Mouse (Mus musculus) midbrain, embryonic 16.5 days (tissue): ENCODE data around the gene Lyl1. TPM values are rescaled to one million over a fixed set of nuclear protein-coding genes. Genes with fewer than 3 reads are reported as not detected.

Experiments used
- ATAC-seq: fragments of 200-750 bp; cut with Nextera tagmentation; 2 replicates; pipeline ENCODE4 v1.8.0; 2017; ENCODE audit warnings: moderate TSS enrichment
- H3K27ac ChIP-seq: fragments of 300-500 bp; sonication (generic); 2 replicates; pipeline ENCODE4 v1.5.1; 2014; ENCODE audit warnings: mild to moderate bottlenecking, low read length, mixed read lengths
- H3K27me3 ChIP-seq: fragments of 300-500 bp; sonication (generic); 2 replicates; pipeline ENCODE4 v1.6.1; 2014; ENCODE audit warnings: low read depth, low read length, mixed read lengths; ENCODE audit not compliant: control insufficient read depth, insufficient read depth
- H3K36me3 ChIP-seq: fragments of 300-500 bp; sonication (generic); 2 replicates; pipeline ENCODE4 v1.6.1; 2014; ENCODE audit warnings: mild to moderate bottlenecking, low read length, moderate library complexity, mixed read lengths; ENCODE audit not compliant: control insufficient read depth, insufficient read depth
- H3K4me1 ChIP-seq: fragments of 300-500 bp; sonication (generic); 2 replicates; pipeline ENCODE4 v1.6.1; 2014; ENCODE audit warnings: mild to moderate bottlenecking, low read length, mixed read lengths; ENCODE audit not compliant: control insufficient read depth, insufficient read depth
- H3K4me2 ChIP-seq: fragments of 300-500 bp; sonication (generic); 2 replicates; pipeline ENCODE4 v1.6.1; 2014; ENCODE audit warnings: mild to moderate bottlenecking, low read length, mixed read lengths
- H3K4me3 ChIP-seq: fragments of 300-500 bp; sonication (generic); 2 replicates; pipeline ENCODE4 v1.5.1; 2014; ENCODE audit warnings: low read depth, mild to moderate bottlenecking, low read length, moderate library complexity, mixed read lengths
- H3K9ac ChIP-seq: fragments of 300-500 bp; sonication (generic); 2 replicates; pipeline ENCODE4 v1.6.1; 2014; ENCODE audit warnings: low read depth, low read length, mixed read lengths
- H3K9me3 ChIP-seq: fragments of 300-500 bp; sonication (generic); replicated peaks from 2 replicates; pipeline ENCODE4 v1.6.1; 2014; ENCODE audit warnings: mild to moderate bottlenecking, low read length, mixed read lengths; ENCODE audit not compliant: control insufficient read depth, poor library complexity, severe bottlenecking
- WGBS: fragments of 180-500 bp; shearing (Covaris S2); extraction: QIAGEN DNeasy Blood & Tissue Kit; methylation state at CpG from one replicate; pipeline ENCODE4 v1.1.7; 2014; 5-methylcytosine and 5-hydroxymethylcytosine counted together
- polyA plus RNA-seq: library from polyadenylated mRNA; unstranded; fragments of >200 nt; fragmentation: Nextera tagmentation; extraction: Ambion mirVana; gene quantifications from 2 replicates; pipeline ENCODE4 v1.2.1, GENCODE M21; 2015

The Lyl1 gene
- polyA plus RNA-seq, 1 experiment from 2014 or later, result 3.1 TPM

DNA sequence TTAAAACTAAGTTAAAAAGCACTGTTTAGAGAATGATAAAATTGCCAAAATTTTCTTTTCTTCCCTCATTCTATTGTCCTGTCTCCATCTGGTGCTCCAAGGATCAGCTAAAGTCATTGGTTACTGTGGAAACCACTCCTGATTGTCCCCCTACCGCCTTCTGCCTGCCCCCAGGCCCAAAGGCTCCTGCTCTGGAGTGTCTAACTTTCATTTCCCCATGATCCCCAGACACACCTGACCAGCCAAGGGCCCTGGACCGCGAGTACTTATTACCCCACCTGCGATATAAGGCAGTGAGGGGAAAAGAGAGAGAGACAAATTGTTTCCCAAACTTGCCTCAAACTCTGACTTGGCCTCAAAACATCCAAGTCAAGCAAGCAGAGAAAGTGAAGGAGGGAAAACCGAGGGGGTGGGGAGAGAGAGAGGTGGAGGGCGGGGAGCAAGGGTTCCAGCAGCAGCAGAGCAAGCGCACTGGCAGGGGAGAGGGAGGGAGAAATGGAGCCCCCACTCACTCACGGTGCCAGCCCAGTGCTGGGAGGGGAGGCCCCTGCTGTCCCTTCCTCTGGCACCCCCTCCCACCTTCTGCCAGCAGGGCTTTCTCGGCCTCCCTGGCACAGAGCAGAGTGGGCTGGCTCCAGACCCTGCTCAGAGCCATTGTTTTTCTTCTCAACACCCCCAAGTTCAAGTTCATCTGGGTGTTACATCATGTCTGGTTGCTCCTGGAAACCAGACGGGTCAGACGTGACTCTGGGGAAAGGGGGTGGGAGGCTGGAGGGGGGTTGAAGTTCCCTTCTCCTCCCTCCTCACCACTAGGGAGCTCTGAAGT lies 10.9 kb downstream of the Lyl1 start:
- Histone ChIP-seq H3K9me3 (no peaks in the 10 kb centered on the region), H3K4me3 (no peak overlapping the region), H3K9ac (no peak overlapping the region), H3K4me1 (peaks cover 29% of the 10 kb centered on the region), H3K4me2 (no peak overlapping the region), H3K36me3 (no peaks in the 10 kb centered on the region), H3K27ac (peak overlapping the region; percentile 66), H3K27me3 (peaks cover 7% of the 10 kb centered on the region)
- peak; percentile 71 for ATAC-seq
- 17% methylated on average over 11 of the region's 11 CpGs for WGBS

DNA sequence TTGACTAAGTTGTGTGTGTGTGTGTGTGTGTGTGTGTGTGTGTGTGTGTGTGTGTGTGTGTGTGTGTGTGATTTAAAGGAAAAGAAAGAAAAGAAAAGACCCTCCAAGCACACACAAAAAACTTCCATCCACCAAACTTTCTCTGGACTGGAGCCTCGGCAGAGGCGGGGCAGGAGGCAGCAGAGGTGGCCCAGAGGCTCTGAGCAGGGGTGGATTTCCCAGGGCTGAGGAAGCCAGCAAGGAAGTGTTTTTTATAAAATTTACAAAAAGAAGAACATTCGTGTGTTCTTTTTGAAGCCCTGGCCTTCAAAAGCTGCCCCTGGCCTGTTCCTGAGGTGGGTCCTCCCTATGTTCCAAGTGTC lies 11.5 kb downstream of the Lyl1 start:
- Histone ChIP-seq H3K9me3 (no peaks in the 10 kb centered on the region), H3K4me3 (no peak overlapping the region), H3K27ac (peak overlapping the region; percentile 54), H3K9ac (no peak overlapping the region), H3K36me3 (no peaks in the 10 kb centered on the region), H3K27me3 (peaks cover 2% of the 10 kb centered on the region; the same call in 1 of the 2 replicates), H3K4me1 (peaks cover 24% of the 10 kb centered on the region), H3K4me2 (no peak overlapping the region)
- ATAC-seq, result no peak
- WGBS, result 15% methylated on average over 3 of the region's 3 CpGs

DNA sequence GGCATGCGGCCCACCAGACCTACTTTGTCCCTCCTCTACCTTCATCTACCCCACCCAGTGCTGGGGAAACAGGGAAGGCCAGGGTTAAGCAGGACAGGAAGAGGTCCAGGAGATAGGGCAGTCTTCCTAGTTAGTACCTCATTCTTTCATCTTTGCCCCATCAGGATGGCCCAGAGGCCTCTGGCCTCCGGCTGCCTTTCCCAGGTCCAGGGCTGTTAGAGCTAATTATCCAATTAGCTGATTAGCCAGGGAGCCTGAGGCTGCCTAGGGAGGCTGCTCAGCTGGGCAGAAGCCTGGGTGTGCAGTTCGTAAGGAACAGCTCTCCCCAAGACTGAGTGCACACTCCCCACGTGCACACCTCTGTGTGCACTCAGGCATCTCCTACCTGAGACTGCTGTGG lies 12.1 kb downstream of the Lyl1 start:
- WGBS, result 40% methylated on average over 4 of the region's 4 CpGs
- Histone ChIP-seq H3K36me3 (no peaks in the 10 kb centered on the region), H3K27me3 (peaks cover 2% of the 10 kb centered on the region; the same call in 1 of the 2 replicates), H3K9ac (peak overlapping the region; percentile 18; the same call in 1 of the 2 replicates), H3K4me3 (no peak overlapping the region), H3K4me1 (peaks cover 20% of the 10 kb centered on the region), H3K4me2 (no peak overlapping the region), H3K27ac (peak overlapping the region; percentile 54), H3K9me3 (no peaks in the 10 kb centered on the region)
- no peak for ATAC-seq

DNA sequence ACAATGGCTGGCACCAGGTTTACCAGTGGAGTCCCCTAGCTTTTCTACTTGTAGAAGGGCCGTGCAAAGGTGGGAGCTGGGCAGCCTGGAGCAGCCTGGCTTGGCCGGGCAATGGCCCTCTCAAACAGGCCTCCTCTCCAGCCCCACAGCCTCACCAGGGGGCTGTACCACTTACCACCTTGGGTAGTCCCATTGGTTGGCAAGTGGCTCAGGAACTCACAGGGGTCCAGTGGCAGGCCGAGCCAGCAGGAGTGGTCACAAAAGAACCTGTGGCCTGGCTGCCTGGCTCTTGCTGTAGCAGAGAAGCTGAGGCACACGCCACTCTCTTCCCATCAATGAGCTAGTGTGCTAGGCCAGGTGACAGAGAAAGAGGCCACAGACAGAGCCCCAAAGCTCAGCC lies 12.9 kb downstream of the Lyl1 start:
- no peak for ATAC-seq
- 57% methylated on average over 4 of the region's 4 CpGs for WGBS
- no peak overlapping the region for H3K4me2 ChIP-seq
- H3K36me3 ChIP-seq, result no peaks in the 10 kb centered on the region
- H3K4me3 ChIP-seq, result no peak overlapping the region
- H3K27ac ChIP-seq, result peak overlapping the region; percentile 54
- peaks cover 20% of the 10 kb centered on the region for H3K4me1 ChIP-seq
- H3K27me3 ChIP-seq, result peaks cover 2% of the 10 kb centered on the region; the same call in 1 of the 2 replicates
- no peaks in the 10 kb centered on the region for H3K9me3 ChIP-seq
- H3K9ac ChIP-seq, result no peak overlapping the region; the same call in 1 of the 2 replicates

DNA sequence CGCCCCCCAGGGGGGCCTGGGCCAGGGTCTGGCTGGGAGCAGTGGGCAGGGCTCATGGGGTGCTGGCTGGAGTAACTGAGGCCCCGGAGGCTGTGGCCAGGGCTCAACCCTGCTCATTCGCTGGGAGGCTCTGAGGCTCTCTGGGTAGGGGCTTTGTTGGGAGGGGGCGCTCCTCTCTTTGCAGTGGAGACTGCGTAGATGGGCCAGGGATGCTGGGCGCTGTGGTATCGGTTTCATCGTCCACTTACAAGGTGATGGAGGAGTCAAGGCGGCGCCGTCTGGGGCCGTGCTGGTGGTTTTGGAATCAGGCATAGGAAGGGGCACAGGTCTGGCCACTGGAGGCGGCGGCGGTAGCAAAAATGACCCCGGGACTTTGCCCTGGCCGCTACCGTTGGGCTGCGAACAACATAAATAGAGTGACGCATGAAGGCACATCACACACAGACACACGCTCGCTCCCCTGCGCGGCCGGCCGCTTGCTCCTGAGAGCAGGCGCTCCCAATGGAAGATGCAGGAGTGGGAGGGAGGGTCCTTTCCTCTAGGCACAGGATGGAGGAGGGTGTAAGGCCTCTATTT lies 14.7 kb downstream of the Lyl1 start:
- peaks cover 15% of the 10 kb centered on the region; the same call in 1 of the 2 replicates for H3K4me1 ChIP-seq
- H3K4me2 ChIP-seq, result peak overlapping the region; percentile 43
- WGBS, result 5% methylated on average over 27 of the region's 27 CpGs
- H3K9ac ChIP-seq, result peak overlapping the region; percentile 48; the same call in 1 of the 2 replicates
- peaks cover 2% of the 10 kb centered on the region; the same call in 1 of the 2 replicates for H3K27me3 ChIP-seq
- H3K4me3 ChIP-seq, result no peak overlapping the region
- no peak overlapping the region for H3K27ac ChIP-seq
- no peak for ATAC-seq
- H3K9me3 ChIP-seq, result no peaks in the 10 kb centered on the region
- no peaks in the 10 kb centered on the region for H3K36me3 ChIP-seq

DNA sequence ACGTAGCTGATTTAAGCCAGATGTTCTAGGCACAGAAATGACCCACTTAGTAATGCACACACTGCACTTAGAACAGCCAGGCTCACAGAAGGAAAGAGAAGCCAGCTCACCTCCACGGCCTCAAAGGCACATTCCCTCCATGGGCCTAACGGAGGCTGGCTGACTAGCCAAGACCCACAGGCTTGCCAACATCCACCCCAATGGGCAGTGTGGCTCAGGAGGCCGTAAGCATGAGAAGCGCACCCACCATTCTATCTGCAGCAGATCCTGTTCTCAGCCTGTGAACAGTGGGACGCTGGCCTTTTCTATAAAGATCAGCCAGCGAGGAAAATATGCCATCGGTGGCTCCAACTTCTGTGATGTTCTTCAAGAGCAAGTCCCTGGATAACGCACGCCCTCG lies 15.5 kb downstream of the Lyl1 start:
- no peak for ATAC-seq
- H3K4me2 ChIP-seq, result no peak overlapping the region
- H3K4me3 ChIP-seq, result no peak overlapping the region
- 83% methylated on average over 11 of the region's 11 CpGs for WGBS
- H3K27ac ChIP-seq, result no peak overlapping the region
- H3K9me3 ChIP-seq, result no peaks in the 10 kb centered on the region
- H3K36me3 ChIP-seq, result no peaks in the 10 kb centered on the region
- peaks cover 15% of the 10 kb centered on the region; the same call in 1 of the 2 replicates for H3K4me1 ChIP-seq
- H3K27me3 ChIP-seq, result peaks cover 2% of the 10 kb centered on the region; the same call in 1 of the 2 replicates
- H3K9ac ChIP-seq, result no peak overlapping the region

DNA sequence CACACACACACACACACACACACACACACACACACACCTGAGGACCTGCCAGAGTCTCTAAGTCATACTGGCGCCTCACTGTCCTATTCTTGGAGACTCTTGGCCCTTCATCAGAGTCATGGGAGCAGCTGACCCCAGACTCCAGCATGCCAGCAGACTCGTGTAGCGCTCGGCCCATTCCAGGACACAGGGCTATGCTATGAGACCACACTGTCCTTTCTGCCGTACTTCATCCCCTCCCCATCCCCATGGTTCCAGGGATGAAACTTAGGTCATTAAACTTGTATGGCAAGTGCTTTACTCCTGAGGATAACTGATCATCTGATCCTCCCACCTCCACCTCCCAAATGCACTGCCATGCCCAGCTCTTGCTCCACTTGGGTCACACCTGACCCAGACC lies 17.2 kb downstream of the Lyl1 start:
- peaks cover 2% of the 10 kb centered on the region; the same call in 1 of the 2 replicates for H3K27me3 ChIP-seq
- no peak for ATAC-seq
- no peak overlapping the region for H3K9ac ChIP-seq
- H3K9me3 ChIP-seq, result no peaks in the 10 kb centered on the region
- no peaks in the 10 kb centered on the region for H3K36me3 ChIP-seq
- 90% methylated on average over 5 of the region's 5 CpGs for WGBS
- no peak overlapping the region for H3K4me2 ChIP-seq
- H3K4me3 ChIP-seq, result no peak overlapping the region
- peaks cover 19% of the 10 kb centered on the region for H3K4me1 ChIP-seq
- H3K27ac ChIP-seq, result no peak overlapping the region

DNA sequence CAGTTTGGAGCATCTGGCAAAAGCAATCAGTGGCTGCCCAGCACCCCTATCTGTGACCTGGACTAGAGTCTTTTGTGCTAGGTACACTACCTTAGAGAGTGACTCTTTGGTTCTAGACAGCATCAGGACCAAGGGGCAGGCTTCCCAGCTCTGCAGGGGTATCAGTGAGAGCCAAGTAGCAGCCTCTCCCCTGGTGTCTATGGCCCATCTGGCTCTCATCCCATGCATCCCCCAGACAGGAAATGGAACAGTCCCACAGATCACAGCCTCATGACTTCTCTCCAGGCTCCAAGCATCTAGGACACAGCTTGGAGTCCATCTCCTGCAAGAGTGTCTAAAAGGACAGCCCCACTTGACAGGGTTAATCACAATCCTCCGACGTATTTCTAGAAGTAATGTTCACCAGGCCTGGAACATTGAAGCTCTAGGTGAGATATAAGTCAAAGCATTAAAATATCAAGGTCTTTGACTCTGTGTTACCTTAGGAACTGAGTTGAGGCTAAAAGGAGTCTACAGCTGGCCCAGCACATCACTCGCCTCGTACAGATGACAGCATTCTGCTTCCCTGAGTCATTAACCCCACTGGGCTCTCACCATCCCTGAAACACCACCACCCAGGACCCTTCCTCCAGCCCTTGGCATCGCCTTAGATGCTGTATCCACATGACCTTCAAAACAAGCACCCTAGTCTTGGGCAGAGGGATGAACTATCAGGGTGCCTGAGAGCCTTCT lies 17.9 kb downstream of the Lyl1 start:
- Histone ChIP-seq H3K9me3 (no peaks in the 10 kb centered on the region), H3K9ac (no peak overlapping the region), H3K36me3 (no peaks in the 10 kb centered on the region), H3K27ac (no peak overlapping the region), H3K4me1 (peaks cover 25% of the 10 kb centered on the region), H3K4me3 (no peak overlapping the region), H3K27me3 (peaks cover 2% of the 10 kb centered on the region; the same call in 1 of the 2 replicates), H3K4me2 (no peak overlapping the region)
- WGBS, result 85% methylated on average over 5 of the region's 5 CpGs
- ATAC-seq, result no peak
